Mouse (Mus musculus) C2C12 (cell line): ENCODE results near the gene Mef2d.

Source experiments
- CTCF ChIP-seq: IDR thresholded peaks from one replicate; pipeline ENCODE4 v1.5.1; 2011; ENCODE audit not compliant: control insufficient read depth, insufficient read depth, insufficient read length
- MAX ChIP-seq: IDR thresholded peaks from one replicate; pipeline ENCODE4 v1.6.1; 2011; ENCODE audit warnings: mild to moderate bottlenecking, control low read depth

DNA sequence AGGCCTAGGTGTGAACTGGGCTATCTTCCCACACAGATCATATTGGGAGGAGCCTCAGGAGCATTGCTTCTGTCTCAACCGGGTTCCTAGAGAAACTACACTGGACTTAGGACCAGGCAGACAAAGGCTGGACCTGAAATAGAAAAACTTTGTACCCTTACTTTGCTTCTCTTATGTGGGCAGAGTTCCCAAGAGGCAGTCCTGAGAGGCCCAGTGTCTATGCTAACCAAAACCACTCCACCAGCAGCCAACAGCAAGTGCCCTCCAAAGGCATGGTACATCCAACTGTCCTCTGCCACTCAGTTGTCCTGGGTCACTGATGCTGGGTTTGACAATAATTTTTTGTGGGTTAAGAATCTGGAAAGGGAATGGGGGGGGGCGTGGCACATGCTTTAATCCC, 9.7 kb upstream of the Mef2d start:
- TF ChIP-seq MAX (no peak), CTCF (no peak)
